Mouse (Mus musculus) cerebellum, postnatal 14 days (tissue): Measurements from ENCODE around the gene Anp32e.
"Not testable (repeated sequence)": the region's sequence is repeated elsewhere in the genome, so short reads cannot be mapped to it uniquely, and the experiment has no call there.

Experiments
- DNase-seq, 2 experiments: peaks; one replicate each; pipeline ENCODE4 v3.0.0; 2021; ENCODE audit warnings: mixed read lengths in 2 of 2

The Anp32e gene

DNA sequence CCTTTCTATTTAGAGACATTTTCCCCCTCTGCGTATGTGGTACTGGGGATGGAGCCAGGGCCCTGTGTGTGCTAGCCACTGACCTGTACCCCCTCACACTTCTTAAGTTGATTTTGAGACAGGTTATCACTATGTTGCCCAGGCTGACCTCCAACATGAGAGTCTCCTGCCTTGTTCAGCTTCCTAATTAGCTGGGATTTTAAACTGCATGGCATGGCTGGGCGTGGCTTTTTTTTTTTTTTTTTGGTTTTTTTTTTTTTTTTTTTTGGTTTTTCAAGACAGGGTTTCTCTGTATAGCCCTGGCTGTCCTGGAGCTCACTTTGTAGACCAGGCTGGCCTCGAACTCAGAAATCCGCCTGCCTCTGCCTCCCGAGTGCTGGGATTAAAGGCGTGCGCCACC is 48.5 kb downstream of the Anp32e start:
- not testable (repeated sequence) for DNase-seq

GRCm38 (mm10) chr3:95978265-95978664 is 49.2 kb downstream of the Anp32e start:
- DNase-seq, result no peak

DNA sequence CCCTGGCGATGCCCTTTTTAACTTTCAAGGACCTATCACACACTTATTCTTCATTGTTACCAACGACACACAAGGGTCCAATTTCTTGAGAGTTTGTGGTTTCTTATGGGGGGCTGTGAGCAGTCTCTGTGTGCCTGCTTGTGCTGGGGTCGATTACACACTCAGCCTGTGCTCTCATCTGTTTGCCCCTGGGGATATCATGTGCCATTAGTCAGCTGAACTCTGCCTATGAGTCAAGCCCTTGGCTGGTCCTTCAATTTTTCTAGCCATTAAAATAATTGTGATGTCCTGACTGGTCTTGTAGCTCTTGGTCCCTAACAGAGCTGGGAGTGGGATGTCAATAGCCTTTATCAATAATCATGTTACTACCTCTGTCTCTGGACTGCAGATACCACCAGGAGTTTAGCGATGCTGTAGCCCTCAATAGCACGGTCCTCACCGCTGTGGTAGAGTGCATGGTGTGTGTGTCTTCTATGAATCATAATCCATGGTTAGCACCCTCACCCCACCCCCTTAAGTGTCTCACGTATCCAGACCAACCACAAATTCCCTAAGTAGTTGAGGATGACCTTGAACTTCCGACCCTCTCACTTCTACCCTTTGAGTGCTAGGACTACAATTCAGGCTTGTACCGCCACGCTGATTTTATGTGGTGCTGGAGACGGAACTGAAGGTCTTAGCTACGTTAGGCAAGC is 51.4 kb downstream of the Anp32e start:
- DNase-seq, result no peak

GRCm38 (mm10) chr3:95982129-95982528 is 53.1 kb downstream of the Anp32e start:
- no peak for DNase-seq

- DNase-seq, result peak; percentile 57 to 75
Observed at GRCm38 (mm10) chr3:95985209-95986000, 56.4 kb downstream of the Anp32e start.

GRCm38 (mm10) chr3:95986001-95986622 is 57.1 kb downstream of the Anp32e start:
- peak in 1 of 2 experiments; percentile 58 for DNase-seq

DNA sequence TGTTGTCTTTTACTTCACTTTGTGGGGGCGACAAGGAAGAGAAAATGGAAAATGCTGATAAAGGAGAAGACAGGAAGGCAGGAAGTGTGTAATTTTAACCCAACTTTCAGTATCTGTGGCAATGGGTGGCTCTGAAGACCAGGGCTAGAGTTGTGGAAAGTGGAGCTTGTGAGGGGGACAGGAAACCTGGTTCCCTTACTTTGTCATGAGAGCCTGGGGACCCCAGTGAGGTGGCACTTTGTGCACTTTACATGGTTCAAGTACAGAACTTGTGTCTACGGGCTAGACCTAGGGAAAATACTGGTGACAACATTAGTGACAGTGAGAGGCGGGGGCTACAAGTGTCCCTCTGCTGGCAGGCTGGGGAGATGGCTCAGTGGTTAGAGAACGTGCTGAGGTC is 57.9 kb downstream of the Anp32e start:
- no peak for DNase-seq

DNA sequence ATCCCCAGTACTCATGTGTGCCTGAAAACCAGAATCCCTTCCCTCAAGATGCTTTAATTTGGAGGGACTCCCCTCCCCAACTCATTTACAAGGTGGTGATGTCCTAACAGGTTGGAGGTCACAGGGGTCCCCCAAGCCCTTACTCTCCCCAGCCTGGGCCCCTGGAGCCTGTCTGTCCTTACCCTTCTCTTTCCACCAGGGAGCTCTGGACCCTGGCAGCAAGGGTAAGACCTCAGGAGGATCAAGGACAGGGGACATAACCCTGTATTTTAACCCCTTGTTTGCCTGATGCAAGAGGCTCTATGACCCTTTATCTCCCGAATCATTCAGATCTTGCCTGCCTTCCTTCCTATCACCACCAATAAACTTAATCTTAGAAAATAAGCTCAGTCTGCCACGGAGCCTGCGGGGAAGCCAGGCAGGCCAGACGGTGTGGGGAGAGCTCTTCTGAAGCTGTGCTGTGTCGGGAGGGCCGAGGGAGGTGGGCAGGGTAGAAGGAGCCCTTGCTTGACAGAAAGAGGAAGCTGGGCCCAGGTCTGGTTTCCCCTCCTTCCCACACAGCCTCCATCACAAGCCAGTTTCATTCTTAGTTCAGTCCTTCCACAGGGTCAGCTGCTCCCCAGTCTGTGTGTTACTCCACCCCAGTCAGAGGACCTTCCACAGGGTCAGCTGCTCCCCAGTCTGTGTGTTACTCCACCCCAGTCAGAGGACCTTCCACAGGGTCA is 58.5 kb downstream of the Anp32e start:
- DNase-seq, result no peak

DNA sequence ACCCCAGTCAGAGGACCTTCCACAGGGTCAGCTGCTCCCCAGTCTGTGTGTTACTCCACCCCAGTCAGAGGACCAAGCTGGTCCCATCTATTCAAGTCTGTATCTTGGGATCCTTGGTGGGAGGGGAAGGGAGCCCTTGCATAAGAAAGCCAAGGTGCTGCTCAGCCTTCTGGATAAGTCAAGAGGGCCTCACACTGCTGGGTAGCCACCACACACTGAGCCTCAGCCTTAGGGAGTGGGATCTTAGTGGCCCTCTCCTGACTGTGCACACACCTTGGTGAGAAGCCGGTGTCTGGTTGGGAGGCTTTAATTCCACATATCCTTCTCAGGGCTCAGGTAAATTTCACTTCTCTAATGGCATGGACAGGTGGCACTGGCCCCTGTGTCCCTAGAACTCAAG is 59.1 kb downstream of the Anp32e start:
- no peak for DNase-seq

DNA sequence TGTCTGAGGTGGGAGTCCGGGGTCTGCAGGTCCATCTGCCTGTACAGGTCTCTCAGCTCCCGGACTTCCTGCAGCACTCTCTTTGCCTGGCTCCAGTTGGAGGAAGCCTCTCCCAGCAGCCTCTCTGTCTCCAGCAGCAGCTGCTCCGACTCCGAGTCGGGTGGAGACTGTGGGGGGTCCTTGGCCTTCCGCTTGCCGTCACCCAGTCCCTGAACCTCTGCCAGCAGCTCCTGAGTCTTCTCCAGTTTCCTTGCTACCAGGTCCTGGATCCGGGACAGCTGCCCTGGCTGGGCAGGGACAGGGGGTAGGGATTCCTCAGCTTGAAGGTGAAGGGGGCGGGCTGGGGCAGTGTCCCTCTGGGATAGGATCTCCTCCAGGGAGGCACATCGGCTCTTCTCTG is 59.9 kb downstream of the Anp32e start:
- peak; percentile 69 to 85 for DNase-seq

- no peak for DNase-seq
Observed at GRCm38 (mm10) chr3:95990413-95990941, 61.4 kb downstream of the Anp32e start.

DNA sequence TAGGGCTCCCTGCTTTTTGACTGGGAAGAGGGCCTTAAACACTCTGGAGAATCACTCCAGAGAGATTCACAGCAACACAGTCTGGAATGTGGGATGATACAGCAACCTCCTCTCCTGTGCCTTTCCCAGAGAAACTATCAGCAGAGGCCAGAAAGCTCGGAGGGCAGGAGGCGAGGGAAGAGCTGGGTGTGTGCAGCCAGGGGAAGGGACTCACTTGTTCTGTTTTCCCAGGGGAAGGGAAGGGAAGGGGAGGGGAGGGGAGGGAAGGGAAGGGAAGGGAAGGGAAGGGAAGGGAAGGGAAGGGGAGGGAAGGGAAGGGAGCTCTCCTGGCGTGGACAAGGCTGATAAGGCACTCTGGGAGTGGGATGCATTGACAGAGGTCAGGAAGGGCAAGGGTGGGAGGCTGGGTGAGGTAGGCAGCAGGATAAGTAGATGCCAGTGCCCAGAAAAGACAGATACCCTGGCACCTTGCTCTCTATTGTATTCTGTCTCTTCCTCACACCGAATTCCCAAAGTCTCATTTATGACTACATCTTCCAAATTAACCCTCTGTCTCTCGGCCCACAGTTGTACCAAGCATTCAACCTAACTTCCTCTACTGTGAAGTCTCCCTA is 64.1 kb downstream of the Anp32e start:
- DNase-seq, result no peak

DNA sequence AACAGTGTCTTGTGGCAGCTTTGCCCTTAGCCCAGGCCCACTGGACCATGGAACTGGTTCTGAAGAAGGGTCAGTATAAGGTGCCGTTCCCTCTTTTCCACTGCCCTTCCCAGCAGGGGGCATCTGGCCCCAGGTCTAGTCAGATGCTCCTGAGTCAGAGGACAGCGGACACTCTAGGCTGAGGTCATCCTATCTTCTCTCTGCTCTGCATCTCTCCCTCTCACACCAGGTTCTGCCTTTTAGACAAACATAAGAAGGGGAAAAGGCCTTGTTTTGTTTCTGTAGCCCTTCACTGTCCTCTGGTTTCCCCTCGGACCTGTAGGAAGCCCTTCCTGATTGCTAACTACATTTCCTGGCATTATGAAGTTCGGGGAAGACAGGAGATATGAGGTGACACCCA is 64.8 kb downstream of the Anp32e start:
- peak; percentile 60 to 66 for DNase-seq

DNA sequence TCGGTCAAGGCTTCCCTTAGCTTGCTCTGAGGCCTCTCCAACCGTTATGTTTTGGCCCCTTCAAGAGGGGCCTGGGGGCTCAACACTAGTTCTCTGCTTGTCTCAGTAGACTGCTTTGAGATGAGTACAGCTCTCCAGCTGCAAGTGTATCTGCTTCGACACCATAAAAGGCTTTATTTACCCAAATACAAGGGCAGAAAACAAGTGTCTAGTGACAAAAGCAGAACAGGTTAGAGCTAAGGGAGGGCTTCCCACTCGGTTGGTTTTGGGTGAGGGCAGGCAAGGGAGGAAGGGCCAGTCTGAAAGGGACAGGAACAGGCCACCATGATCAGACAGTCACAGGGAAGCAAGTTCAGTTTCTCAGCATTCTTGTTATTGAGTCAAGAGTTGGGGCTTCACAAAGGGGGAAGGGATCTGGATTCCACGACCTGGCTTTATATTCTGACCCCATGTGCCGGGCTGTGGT is 65.4 kb downstream of the Anp32e start:
- no peak for DNase-seq

GRCm38 (mm10) chr3:95994975-95995801 is 66.1 kb downstream of the Anp32e start:
- peak; percentile 64 to 71 for DNase-seq

DNA sequence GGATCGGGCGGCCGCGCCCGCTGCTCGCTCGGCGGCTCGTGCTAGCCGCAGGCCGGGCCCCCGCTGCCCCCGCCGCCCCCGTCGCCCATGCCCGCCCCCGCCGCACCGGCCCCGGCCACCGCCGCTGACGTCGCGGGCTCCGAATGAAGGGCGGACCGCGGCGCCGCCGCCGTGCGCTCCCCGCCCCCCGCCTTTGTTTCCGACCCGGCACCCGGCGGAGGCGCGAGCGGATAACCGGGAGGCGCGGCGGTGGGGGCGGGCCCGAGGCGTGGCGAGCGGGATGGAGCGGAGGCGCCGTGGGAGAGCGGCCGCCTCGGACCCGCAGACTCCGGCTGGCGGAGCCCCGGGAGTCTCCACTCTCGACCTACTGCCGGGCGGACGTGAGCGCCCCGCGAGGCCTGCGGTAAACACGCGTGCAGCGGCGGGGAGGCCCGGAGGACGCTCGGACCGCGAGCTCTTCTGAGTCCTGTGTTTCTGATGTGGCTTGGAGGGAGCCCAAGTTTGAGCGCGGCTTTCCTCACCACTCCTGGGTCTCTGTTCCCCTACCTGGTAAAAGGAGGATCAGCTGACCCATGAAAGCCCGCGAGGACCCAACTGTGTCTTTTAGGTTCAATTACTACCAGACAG is 66.9 kb downstream of the Anp32e start, which contains the start of gene Plekho1:
Gene Plekho1 (minus strand): TSS at position 200 of the 627 bp plus-strand sequence.
- DNase-seq, result peak; percentile 70 to 77

GRCm38 (mm10) chr3:95996451-95997073 is 67.5 kb downstream of the Anp32e start:
- DNase-seq, result no peak
